Mouse (Mus musculus): ENCODE results near the gene Bptf.
"Not testable (repeated sequence)": the region's sequence is repeated elsewhere in the genome, so short reads cannot be mapped to it uniquely, and the experiment has no call there.

Gene Bptf

GRCm38 (mm10) chr11:107016893-107017292 lies 115.0 kb downstream of the Bptf start:
- DNase-seq: peak; percentile 32

- DNase-seq: not testable (repeated sequence)
Observed at GRCm38 (mm10) chr11:107015535-107016187, 116.3 kb downstream of the Bptf start.

GRCm38 (mm10) chr11:107014597-107015309 lies 117.2 kb downstream of the Bptf start:
- DNase-seq: peak; percentile 24

- no peak for DNase-seq
Observed at GRCm38 (mm10) chr11:107014020-107014585, 117.8 kb downstream of the Bptf start.

- DNase-seq: peak; percentile 100
Observed at GRCm38 (mm10) chr11:107012324-107013017, 119.5 kb downstream of the Bptf start.

- peak; percentile 42 for DNase-seq
Observed at GRCm38 (mm10) chr11:107011669-107012323, 120.1 kb downstream of the Bptf start.

GRCm38 (mm10) chr11:107011171-107011570 lies 120.8 kb downstream of the Bptf start:
- DNase-seq: no peak

GRCm38 (mm10) chr11:107010447-107010846 lies 121.5 kb downstream of the Bptf start:
- DNase-seq: no peak

- DNase-seq: no peak
Observed at GRCm38 (mm10) chr11:107005538-107005937, 126.4 kb downstream of the Bptf start.

- peak; percentile 36 for DNase-seq
Observed at GRCm38 (mm10) chr11:107001760-107002675, 129.9 kb downstream of the Bptf start.

GRCm38 (mm10) chr11:106999949-107000513 lies 131.9 kb downstream of the Bptf start:
- no peak for DNase-seq

GRCm38 (mm10) chr11:106999151-106999948 lies 132.6 kb downstream of the Bptf start, which contains the start of gene Kpna2:
Gene Kpna2, minus strand, starts transcription at chr11:106999541.
- DNase-seq: peak; percentile 90

- DNase-seq: no peak
Observed at GRCm38 (mm10) chr11:106998651-106999150, 133.2 kb downstream of the Bptf start.

- no peak for DNase-seq
Observed at GRCm38 (mm10) chr11:106997976-106998375, 134.0 kb downstream of the Bptf start.

- DNase-seq: not testable (repeated sequence)
Observed at GRCm38 (mm10) chr11:106996492-106996891, 135.4 kb downstream of the Bptf start.

GRCm38 (mm10) chr11:106994246-106995085 lies 137.5 kb downstream of the Bptf start:
- DNase-seq: no peak

- no peak for DNase-seq
Observed at GRCm38 (mm10) chr11:106987384-106987783, 144.5 kb downstream of the Bptf start.

- DNase-seq: not testable (repeated sequence)
Observed at GRCm38 (mm10) chr11:106985979-106986604, 145.8 kb downstream of the Bptf start.
